Mouse (Mus musculus): ENCODE results near the gene Map2.

DNA sequence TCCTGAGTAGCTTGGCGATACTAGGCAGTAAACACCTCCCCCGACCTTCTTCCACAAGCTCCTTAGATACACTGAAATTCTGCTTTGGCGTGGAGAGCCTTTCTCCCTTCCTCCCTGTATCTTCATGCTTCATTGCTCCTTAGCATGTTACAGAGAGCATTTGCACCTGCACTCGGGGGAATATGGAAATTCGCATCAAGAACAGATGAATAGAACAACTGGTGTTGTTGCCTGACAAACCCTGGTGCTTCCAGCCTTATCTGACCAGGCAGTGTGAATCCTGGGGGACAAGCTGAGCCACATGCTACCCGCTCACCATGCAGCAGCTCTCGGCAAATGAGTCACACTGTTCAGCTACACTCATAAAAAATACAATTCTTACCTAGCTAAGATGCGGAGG lies 213.5 kb downstream of the Map2 start:
- TF ChIP-seq CTCF (IDR thresholded peaks at IDR 0.05; ENCODE audit: low read depth, low read length) (no peak), POLR2AphosphoS5 (IDR thresholded peaks at IDR 0.05; ENCODE audit: insufficient replicate concordance, low read depth, low read length) (no peak), GATA1 (IDR thresholded peaks at IDR 0.05; ENCODE audit: borderline replicate concordance, low read length) (no peak), TAL1 (conservative IDR thresholded peaks at IDR 0.05; ENCODE audit: low read depth, low read length) (no peak), GATA2 (IDR thresholded peaks at IDR 0.05; ENCODE audit: borderline replicate concordance, low read depth, low read length) (no peak)

Measured in G1E (cell line).